Mouse (Mus musculus): ENCODE results near the gene Robo2.

GRCm38 (mm10) chr16:74458138-74458537 lies 46.5 kb upstream of the Robo2 start:
- no peak for TF ChIP-seq CTCF (IDR thresholded peaks at IDR 0.05; ENCODE audit: low read depth)
- TF ChIP-seq EP300 (IDR thresholded peaks at IDR 0.05; ENCODE audit: low read depth) = no peak

Measured in heart, postnatal 0 days (tissue).